Mouse (Mus musculus) adrenal gland (tissue): ENCODE measurements around the gene Bphl.
"Not testable (repeated sequence)": the region's sequence is repeated elsewhere in the genome, so short reads cannot be mapped to it uniquely, and the experiment has no call there.

ENCODE experiments used
- intact Hi-C: fragments of 180-260 bp; cut with DNase I; formaldehyde crosslinking; loops from one replicate; pipeline ENCODE4 v1.15.1; 2025

The Bphl gene

GRCm38 (mm10) chr13:34087052-34087812 is 49.8 kb downstream of the Bphl start:
- intact Hi-C loops: no loop called here

GRCm38 (mm10) chr13:34088201-34088649 is 50.8 kb downstream of the Bphl start:
- intact Hi-C loops: not testable (repeated sequence)

- intact Hi-C loops: no loop called here
Measured at GRCm38 (mm10) chr13:34088871-34089288, 51.5 kb downstream of the Bphl start.

- intact Hi-C loops: no loop called here
Measured at GRCm38 (mm10) chr13:34089358-34089757, 52.0 kb downstream of the Bphl start.

GRCm38 (mm10) chr13:34095542-34096435 is 58.4 kb downstream of the Bphl start:
- intact Hi-C loops: no loop called here

- intact Hi-C loops: no loop called here
Measured at GRCm38 (mm10) chr13:34096455-34096854, 59.1 kb downstream of the Bphl start.

- intact Hi-C loops: no loop called here
Measured at GRCm38 (mm10) chr13:34097086-34097485, 59.7 kb downstream of the Bphl start.

- intact Hi-C loops: no loop called here
Measured at GRCm38 (mm10) chr13:34100733-34101132, 63.3 kb downstream of the Bphl start.

GRCm38 (mm10) chr13:34101247-34101646 is 63.9 kb downstream of the Bphl start:
- intact Hi-C loops: no loop called here

- intact Hi-C loops: no loop called here
Measured at GRCm38 (mm10) chr13:34101908-34102307, 64.5 kb downstream of the Bphl start.

- intact Hi-C loops: no loop called here
Measured at GRCm38 (mm10) chr13:34105364-34105763, 68.0 kb downstream of the Bphl start.

- intact Hi-C loops: no loop called here
Measured at GRCm38 (mm10) chr13:34106256-34106655, 68.9 kb downstream of the Bphl start.

- intact Hi-C loops: no loop called here
Measured at GRCm38 (mm10) chr13:34106999-34107398, 69.6 kb downstream of the Bphl start.

- intact Hi-C loops: no loop called here
Measured at GRCm38 (mm10) chr13:34109035-34109676, 71.8 kb downstream of the Bphl start.

- intact Hi-C loops: no loop called here
Measured at GRCm38 (mm10) chr13:34109677-34110058, 72.3 kb downstream of the Bphl start.

GRCm38 (mm10) chr13:34111019-34111418 is 73.6 kb downstream of the Bphl start:
- intact Hi-C loops: no loop called here

GRCm38 (mm10) chr13:34111878-34112277 is 74.5 kb downstream of the Bphl start:
- intact Hi-C loops: no loop called here

GRCm38 (mm10) chr13:34112369-34113081 is 75.1 kb downstream of the Bphl start:
- intact Hi-C loops: no loop called here

GRCm38 (mm10) chr13:34113086-34113485 is 75.7 kb downstream of the Bphl start:
- intact Hi-C loops: no loop called here

- intact Hi-C loops: no loop called here
Measured at GRCm38 (mm10) chr13:34114654-34115053, 77.3 kb downstream of the Bphl start.

GRCm38 (mm10) chr13:34116508-34116907 is 79.1 kb downstream of the Bphl start:
- intact Hi-C loops: no loop called here
